Mouse (Mus musculus): Measurements from ENCODE around the gene Ticam1. TPM values are rescaled to one million over a fixed set of nuclear protein-coding genes. Genes with fewer than 3 reads are reported as not detected.

Ticam1 gene
- total RNA-seq, 1 experiment = 2.8 TPM

DNA sequence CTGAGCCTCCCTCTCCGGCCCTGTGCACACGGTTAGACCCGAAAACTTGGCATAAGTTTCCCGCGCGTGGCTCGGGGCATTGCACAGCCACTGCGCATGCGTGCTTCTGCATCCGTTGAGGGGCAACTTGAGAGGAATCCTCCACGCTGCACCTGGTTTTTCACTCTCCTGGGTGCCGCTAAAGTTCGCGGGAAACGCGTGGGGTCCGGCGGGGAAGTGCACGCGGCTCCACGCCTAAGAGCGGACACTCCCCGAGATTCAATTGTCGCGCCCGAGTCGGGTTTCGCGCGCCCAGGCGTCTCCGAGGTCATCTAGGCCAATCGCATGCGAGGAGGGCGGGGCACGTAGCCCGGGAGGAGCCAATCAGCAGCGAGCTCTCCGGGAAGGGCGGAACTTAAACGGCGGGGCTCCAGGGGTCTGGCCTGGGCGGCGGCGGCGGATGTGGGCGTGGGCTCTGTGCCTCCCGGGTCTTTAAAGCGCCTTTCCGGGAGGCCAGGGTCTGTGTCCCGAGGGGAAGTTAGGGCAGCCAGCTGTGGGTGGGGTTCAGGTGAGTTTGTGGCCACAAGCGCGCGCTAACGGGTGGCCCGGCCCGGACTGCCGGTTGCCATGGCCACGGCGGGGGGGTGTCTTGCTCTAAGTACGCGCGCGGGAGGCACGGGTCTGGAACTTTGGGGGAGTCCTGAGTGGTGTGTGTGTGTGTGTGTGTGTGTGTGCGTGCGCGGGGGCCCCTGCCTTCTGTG, 27.4 kb upstream of the Ticam1 start:
- no peaks in the 10 kb centered on the region for H3K9me3 ChIP-seq (ENCODE audit: control insufficient read depth, insufficient read depth, low read depth, low read length)

GRCm38 (mm10) chr17:56303160-56303846, 26.7 kb upstream of the Ticam1 start, which contains the start of gene Uhrf1:
Gene Uhrf1 (plus strand): TSS chr17:56303321.
- Histone ChIP-seq H3K4me3 (ENCODE audit: insufficient read depth in 1 of 2, low read depth in 1 of 2, low read length in 2 of 2, poor library complexity in 1 of 2, severe bottlenecking in 1 of 2) (peak within 1 kb of the TSS; percentile 77 to 94), H3K9me3 (ENCODE audit: control insufficient read depth, insufficient read depth, low read depth, low read length) (no peaks in the 10 kb centered on the region), H3K36me3 (ENCODE audit: control insufficient read depth, insufficient read depth, low read length, poor library complexity, severe bottlenecking) (peaks cover 36% of the 10 kb centered on the region), H3K4me1 (ENCODE audit: control insufficient read depth in 2 of 2, insufficient read depth in 2 of 2, low read length in 2 of 2, poor library complexity in 1 of 2) (peaks cover 4 to 32% of the 10 kb centered on the region in 2 experiments; a peak in 3 of 4 replicates), H3K9ac (ENCODE audit: insufficient read depth, low read depth, low read length, poor library complexity, severe bottlenecking) (peak within 1 kb of the TSS; percentile 97), H3K27ac (ENCODE audit: insufficient read depth, low read depth, low read length, poor library complexity, severe bottlenecking) (peak within 1 kb of the TSS; percentile 95)
- no peak for TF ChIP-seq ZC3H11A (IDR thresholded peaks at IDR 0.05; ENCODE audit: borderline replicate concordance, low read depth, low read length)
- TF ChIP-seq MAFK (IDR thresholded peaks at IDR 0.05; ENCODE audit: insufficient read depth, low read depth, low read length) = peak; percentile 30; the same call in 1 of the 2 replicates
- in situ Hi-C loops (cut with MboI; ENCODE audit: low sequenced_read_pairs in 2 of 2, unreplicated experiment in 2 of 2) = no loop called here
- peak; percentile 90 for DNase-seq (ENCODE audit: low read depth, low spot score)

More for the DNA sequence above, 27.4 kb upstream of the Ticam1 start:
- DNase-seq (ENCODE audit: low read depth, low spot score) = peak; percentile 98
- Histone ChIP-seq H3K4me1 (ENCODE audit: control insufficient read depth in 2 of 2, insufficient read depth in 2 of 2, low read length in 2 of 2, poor library complexity in 1 of 2) (peaks cover 4 to 34% of the 10 kb centered on the region in 2 experiments; a peak in 3 of 4 replicates), H3K36me3 (ENCODE audit: control insufficient read depth, insufficient read depth, low read length, poor library complexity, severe bottlenecking) (peaks cover 42% of the 10 kb centered on the region), H3K9ac (ENCODE audit: insufficient read depth, low read depth, low read length, poor library complexity, severe bottlenecking) (peak overlapping the region; percentile 97), H3K27ac (ENCODE audit: insufficient read depth, low read depth, low read length, poor library complexity, severe bottlenecking) (peak overlapping the region; percentile 95), H3K4me3 (ENCODE audit: insufficient read depth in 1 of 2, low read depth in 1 of 2, low read length in 2 of 2, poor library complexity in 1 of 2, severe bottlenecking in 1 of 2) (peak overlapping the region; percentile 77 to 94)
- in situ Hi-C loops (cut with MboI; ENCODE audit: low sequenced_read_pairs in 2 of 2, unreplicated experiment in 2 of 2) = no loop called here
- TF ChIP-seq ZC3H11A (IDR thresholded peaks at IDR 0.05; ENCODE audit: borderline replicate concordance, low read depth, low read length) (no peak), CHD2 (IDR thresholded peaks at IDR 0.05; ENCODE audit: low read depth, low read length) (no peak), ZNF384 (IDR thresholded peaks at IDR 0.05; ENCODE audit: low read depth, low read length) (no peak), HCFC1 (IDR thresholded peaks at IDR 0.05; ENCODE audit: borderline replicate concordance, insufficient read depth, low read length) (0 out of 2 replicates have a peak, but pooled peaks have one; percentile 46)

GRCm38 (mm10) chr17:56302363-56302996, 25.9 kb upstream of the Ticam1 start:
- Histone ChIP-seq H3K4me1 (ENCODE audit: control insufficient read depth in 2 of 2, insufficient read depth in 2 of 2, low read length in 2 of 2, poor library complexity in 1 of 2) (peaks cover 4 to 35% of the 10 kb centered on the region in 2 experiments; a peak in 3 of 4 replicates), H3K4me3 (ENCODE audit: insufficient read depth in 1 of 2, low read depth in 1 of 2, low read length in 2 of 2, poor library complexity in 1 of 2, severe bottlenecking in 1 of 2) (peak overlapping the region; percentile 77 to 94; a peak in 3 of 4 replicates), H3K36me3 (ENCODE audit: control insufficient read depth, insufficient read depth, low read length, poor library complexity, severe bottlenecking) (peaks cover 28% of the 10 kb centered on the region), H3K9ac (ENCODE audit: insufficient read depth, low read depth, low read length, poor library complexity, severe bottlenecking) (peak overlapping the region; percentile 15; the same call in 1 of the 2 replicates), H3K9me3 (ENCODE audit: control insufficient read depth, insufficient read depth, low read depth, low read length) (no peaks in the 10 kb centered on the region), H3K27ac (ENCODE audit: insufficient read depth, low read depth, low read length, poor library complexity, severe bottlenecking) (peak overlapping the region; percentile 61)
- in situ Hi-C loops (cut with MboI; ENCODE audit: low sequenced_read_pairs in 2 of 2, unreplicated experiment in 2 of 2) = no loop called here
- TF ChIP-seq CHD2 (IDR thresholded peaks at IDR 0.05; ENCODE audit: low read depth, low read length) = no peak
- no peak for TF ChIP-seq MAFK (IDR thresholded peaks at IDR 0.05; ENCODE audit: insufficient read depth, low read depth, low read length)
- TF ChIP-seq HCFC1 (IDR thresholded peaks at IDR 0.05; ENCODE audit: borderline replicate concordance, insufficient read depth, low read length) = no peak
- no peak for TF ChIP-seq ZC3H11A (IDR thresholded peaks at IDR 0.05; ENCODE audit: borderline replicate concordance, low read depth, low read length)
- DNase-seq (ENCODE audit: low read depth, low spot score) = no peak

GRCm38 (mm10) chr17:56300186-56300585, 23.6 kb upstream of the Ticam1 start, which contains the start of gene Arrdc5:
Gene Arrdc5 (minus strand): TSS chr17:56300286.
- Histone ChIP-seq H3K27ac (ENCODE audit: insufficient read depth, low read depth, low read length, poor library complexity, severe bottlenecking) (no peak within 1 kb of the TSS), H3K4me1 (ENCODE audit: control insufficient read depth in 2 of 2, insufficient read depth in 2 of 2, low read length in 2 of 2, poor library complexity in 1 of 2) (peaks cover 2 to 21% of the 10 kb centered on the region in 2 experiments; a peak in 3 of 4 replicates), H3K36me3 (ENCODE audit: control insufficient read depth, insufficient read depth, low read length, poor library complexity, severe bottlenecking) (peaks cover 5% of the 10 kb centered on the region), H3K9me3 (ENCODE audit: control insufficient read depth, insufficient read depth, low read depth, low read length) (no peaks in the 10 kb centered on the region), H3K4me3 (ENCODE audit: insufficient read depth in 1 of 2, low read depth in 1 of 2, low read length in 2 of 2, poor library complexity in 1 of 2, severe bottlenecking in 1 of 2) (no peak within 1 kb of the TSS), H3K9ac (ENCODE audit: insufficient read depth, low read depth, low read length, poor library complexity, severe bottlenecking) (no peak within 1 kb of the TSS)
- no peak for TF ChIP-seq CHD2 (IDR thresholded peaks at IDR 0.05; ENCODE audit: low read depth, low read length)
- TF ChIP-seq ZNF384 (IDR thresholded peaks at IDR 0.05; ENCODE audit: low read depth, low read length) = no peak
- TF ChIP-seq ZC3H11A (IDR thresholded peaks at IDR 0.05; ENCODE audit: borderline replicate concordance, low read depth, low read length) = no peak
- no peak for TF ChIP-seq MAFK (IDR thresholded peaks at IDR 0.05; ENCODE audit: insufficient read depth, low read depth, low read length)
- no peak for TF ChIP-seq HCFC1 (IDR thresholded peaks at IDR 0.05; ENCODE audit: borderline replicate concordance, insufficient read depth, low read length)
- in situ Hi-C loops (cut with MboI; ENCODE audit: low sequenced_read_pairs in 2 of 2, unreplicated experiment in 2 of 2) = no loop called here
- no peak for DNase-seq (ENCODE audit: low read depth, low spot score)

Measured in ES-E14 (cell line).